Mouse (Mus musculus) erythroblast, embryonic 14.5 days (primary cell): ENCODE measurements around the gene Myh10. TPM values are rescaled to one million over a fixed set of nuclear protein-coding genes. Genes with fewer than 3 reads are reported as not detected.
"Not testable (repeated sequence)": the region's sequence is repeated elsewhere in the genome, so short reads cannot be mapped to it uniquely, and the experiment has no call there.

Experiments used
- H3K27me3 ChIP-seq: 2 replicates; pipeline ENCODE4 v1.6.1; 2012; ENCODE audit warnings: inconsistent platforms; ENCODE audit not compliant: control insufficient read depth
- H3K36me3 ChIP-seq: 2 replicates; pipeline ENCODE4 v1.6.1; 2012; ENCODE audit warnings: mild to moderate bottlenecking, inconsistent platforms; ENCODE audit not compliant: control insufficient read depth
- H3K4me1 ChIP-seq: 2 replicates; pipeline ENCODE4 v1.6.1; 2012; ENCODE audit warnings: inconsistent platforms; ENCODE audit not compliant: control insufficient read depth
- H3K4me3 ChIP-seq: replicated peaks from 2 replicates; pipeline ENCODE3; 2012; ENCODE audit warnings: moderate library complexity, mild to moderate bottlenecking, inconsistent platforms
- H3K9me3 ChIP-seq: 2 replicates; pipeline ENCODE4 v1.6.1; 2012; ENCODE audit warnings: low read length, inconsistent platforms, mixed read lengths; ENCODE audit not compliant: control insufficient read depth
- GATA1 ChIP-seq: IDR thresholded peaks from 2 replicates; pipeline ENCODE4 v1.6.1; 2012; ENCODE audit warnings: low read length, inconsistent platforms, mixed read lengths
- TAL1 ChIP-seq: IDR thresholded peaks from 3 replicates; pipeline ENCODE4 v1.6.1; 2012; ENCODE audit warnings: low read length, inconsistent platforms, mixed read lengths
- polyA plus RNA-seq: library from polyadenylated mRNA; stranded (reverse); fragments of >175 nt; gene quantifications from 2 replicates; pipeline ENCODE4 v1.2.3, GENCODE M21; 2012

Gene Myh10
- polyA plus RNA-seq, 1 experiment: 7.7 TPM

- Histone ChIP-seq H3K36me3 (peaks cover 42% of the 10 kb centered on the region), H3K27me3 (no peaks in the 10 kb centered on the region)
- TF ChIP-seq TAL1: no peak
- no peak for TF ChIP-seq GATA1
Measured at GRCm38 (mm10) chr11:68732066-68732465, 40.7 kb downstream of the Myh10 start.

GRCm38 (mm10) chr11:68733401-68733800, 42.0 kb downstream of the Myh10 start:
- H3K4me3 ChIP-seq, H3K27me3 ChIP-seq, H3K4me1 ChIP-seq, H3K9me3 ChIP-seq: not testable (repeated sequence)
- peaks cover 42% of the 10 kb centered on the region for H3K36me3 ChIP-seq

More at GRCm38 (mm10) chr11:68732066-68732465, 40.7 kb downstream of the Myh10 start:
- no peaks in the 10 kb centered on the region for H3K4me1 ChIP-seq
- H3K9me3 ChIP-seq: no peaks in the 10 kb centered on the region
- no peak overlapping the region for H3K4me3 ChIP-seq

- no peaks in the 10 kb centered on the region for H3K27me3 ChIP-seq
- H3K4me3 ChIP-seq: no peak overlapping the region
- H3K36me3 ChIP-seq: peaks cover 49% of the 10 kb centered on the region
- TF ChIP-seq GATA1 (no peak), TAL1 (no peak)
- H3K4me1 ChIP-seq: no peaks in the 10 kb centered on the region
- no peaks in the 10 kb centered on the region for H3K9me3 ChIP-seq
Measured at GRCm38 (mm10) chr11:68739509-68739908, 48.1 kb downstream of the Myh10 start.

- TF ChIP-seq GATA1: no peak
- TF ChIP-seq TAL1: no peak
- Histone ChIP-seq H3K9me3 (no peaks in the 10 kb centered on the region), H3K4me3 (no peak overlapping the region), H3K27me3 (no peaks in the 10 kb centered on the region), H3K36me3 (peaks cover 50% of the 10 kb centered on the region), H3K4me1 (no peaks in the 10 kb centered on the region)
Measured at GRCm38 (mm10) chr11:68742658-68743057, 51.3 kb downstream of the Myh10 start.

- no peaks in the 10 kb centered on the region for H3K9me3 ChIP-seq
- H3K27me3 ChIP-seq: no peaks in the 10 kb centered on the region
- H3K4me3 ChIP-seq: no peak overlapping the region
- peaks cover 55% of the 10 kb centered on the region for H3K36me3 ChIP-seq
- no peaks in the 10 kb centered on the region for H3K4me1 ChIP-seq
- TF ChIP-seq TAL1 (no peak), GATA1 (no peak)
Measured at GRCm38 (mm10) chr11:68744150-68744549, 52.8 kb downstream of the Myh10 start.

GRCm38 (mm10) chr11:68745374-68746200, 54.2 kb downstream of the Myh10 start:
- TF ChIP-seq TAL1: no peak
- TF ChIP-seq GATA1: no peak
- peaks cover 50% of the 10 kb centered on the region for H3K36me3 ChIP-seq
- no peak overlapping the region for H3K4me3 ChIP-seq
- H3K4me1 ChIP-seq: no peaks in the 10 kb centered on the region
- H3K27me3 ChIP-seq: no peaks in the 10 kb centered on the region
- no peaks in the 10 kb centered on the region for H3K9me3 ChIP-seq

GRCm38 (mm10) chr11:68748121-68748520, 56.8 kb downstream of the Myh10 start:
- H3K4me1 ChIP-seq: no peaks in the 10 kb centered on the region
- no peak for TF ChIP-seq TAL1
- H3K9me3 ChIP-seq: no peaks in the 10 kb centered on the region
- no peaks in the 10 kb centered on the region for H3K27me3 ChIP-seq
- no peak overlapping the region for H3K4me3 ChIP-seq
- H3K36me3 ChIP-seq: peaks cover 56% of the 10 kb centered on the region

- no peaks in the 10 kb centered on the region for H3K9me3 ChIP-seq
- no peaks in the 10 kb centered on the region for H3K4me1 ChIP-seq
- H3K27me3 ChIP-seq: no peaks in the 10 kb centered on the region
- H3K36me3 ChIP-seq: peaks cover 66% of the 10 kb centered on the region
- no peak overlapping the region for H3K4me3 ChIP-seq
- TF ChIP-seq GATA1 (no peak), TAL1 (no peak)
Measured at GRCm38 (mm10) chr11:68750206-68750605, 58.8 kb downstream of the Myh10 start.

- Histone ChIP-seq H3K36me3 (peaks cover 58% of the 10 kb centered on the region), H3K4me1 (no peaks in the 10 kb centered on the region), H3K27me3 (no peaks in the 10 kb centered on the region), H3K9me3 (no peaks in the 10 kb centered on the region), H3K4me3 (no peak overlapping the region)
- TF ChIP-seq TAL1 (no peak), GATA1 (no peak)
Measured at GRCm38 (mm10) chr11:68750938-68751337, 59.6 kb downstream of the Myh10 start.

- no peak overlapping the region for H3K4me3 ChIP-seq
- peaks cover 5% of the 10 kb centered on the region for H3K4me1 ChIP-seq
- H3K9me3 ChIP-seq: no peaks in the 10 kb centered on the region
- no peaks in the 10 kb centered on the region for H3K27me3 ChIP-seq
- TF ChIP-seq TAL1 (no peak), GATA1 (no peak)
- H3K36me3 ChIP-seq: peaks cover 51% of the 10 kb centered on the region
Measured at GRCm38 (mm10) chr11:68754283-68754682, 62.9 kb downstream of the Myh10 start.
